Mouse (Mus musculus) heart, postnatal 0 days (tissue): ENCODE measurements around the gene Igdcc4. TPM values are rescaled to one million over a fixed set of nuclear protein-coding genes. Genes with fewer than 3 reads are reported as not detected.

ENCODE experiments used
- ATAC-seq: fragments of 200-750 bp; cut with Nextera tagmentation; 2 replicates; pipeline ENCODE4 v1.8.0; 2017; ENCODE audit warnings: low read depth, moderate number of reproducible peaks, moderate library complexity; ENCODE audit not compliant: insufficient read depth
- DNase-seq: peaks from one replicate; pipeline ENCODE4 v3.0.0-alpha.2; 2016; ENCODE audit warnings: low spot score
- H3K27ac ChIP-seq: fragments of 300-500 bp; sonication (generic); 2 replicates; pipeline ENCODE4 v1.5.1; 2014; ENCODE audit warnings: low read depth, mild to moderate bottlenecking
- H3K27me3 ChIP-seq: fragments of 300-500 bp; sonication (generic); 2 replicates; pipeline ENCODE4 v1.6.1; 2014; ENCODE audit warnings: low read length, mixed read lengths; ENCODE audit not compliant: control insufficient read depth, insufficient read depth
- H3K36me3 ChIP-seq: fragments of 300-500 bp; sonication (generic); replicated peaks from 2 replicates; pipeline ENCODE4 v1.6.1; 2014; ENCODE audit warnings: low read length, mixed read lengths; ENCODE audit not compliant: control insufficient read depth, insufficient read depth
- H3K4me1 ChIP-seq: fragments of 300-500 bp; sonication (generic); 2 replicates; pipeline ENCODE4 v1.6.1; 2014; ENCODE audit warnings: antibody characterized with exemption; ENCODE audit not compliant: control insufficient read depth, insufficient read depth
- H3K4me2 ChIP-seq: fragments of 300-500 bp; sonication (generic); 2 replicates; pipeline ENCODE4 v1.6.1; 2014; ENCODE audit warnings: low read depth, mild to moderate bottlenecking, low read length, moderate library complexity
- H3K4me3 ChIP-seq: fragments of 300-500 bp; sonication (generic); 2 replicates; pipeline ENCODE4 v1.5.1; 2014; ENCODE audit warnings: low read depth, low read length
- H3K9ac ChIP-seq: fragments of 300-500 bp; sonication (generic); replicated peaks from 2 replicates; pipeline ENCODE4 v1.6.1; 2014; ENCODE audit warnings: low read depth, low read length, mixed read lengths
- H3K9me3 ChIP-seq: fragments of 300-500 bp; sonication (generic); replicated peaks from 2 replicates; pipeline ENCODE4 v1.6.1; 2016; ENCODE audit warnings: low read length; ENCODE audit not compliant: control insufficient read depth
- CTCF ChIP-seq: IDR thresholded peaks from 2 replicates; pipeline ENCODE4 v1.5.1; 2016; ENCODE audit warnings: antibody characterized with exemption, control low read depth, low read depth
- EP300 ChIP-seq: IDR thresholded peaks from 2 replicates; pipeline ENCODE4 v1.6.1; 2016; ENCODE audit warnings: antibody characterized with exemption, low read depth
- WGBS: fragments of 180-500 bp; shearing (Covaris S2); extraction: QIAGEN DNeasy Blood & Tissue Kit; methylation state at CpG from one replicate; pipeline ENCODE4 v1.1.7; 2014; 5-methylcytosine and 5-hydroxymethylcytosine counted together
- polyA plus RNA-seq: library from polyadenylated mRNA; unstranded; fragments of >200 nt; fragmentation: Nextera tagmentation; extraction: Ambion mirVana; gene quantifications from 2 replicates; pipeline ENCODE4 v1.2.1, GENCODE M21; 2015
- total RNA-seq: library from RNA; depleted of rRNA; stranded (reverse); fragments of >200 nt; gene quantifications from 2 replicates; pipeline ENCODE4 v1.2.3, GENCODE M21; 2014; ENCODE audit warnings: low replicate concordance

Gene Igdcc4
- total and polyA plus RNA-seq, 2 experiments from 2014 or later: 3.2 to 13.9 TPM

- DNase-seq: no peak
- Histone ChIP-seq H3K4me1 (no peaks in the 10 kb centered on the region), H3K4me2 (no peak overlapping the region), H3K27me3 (peaks cover 13% of the 10 kb centered on the region), H3K27ac (no peak overlapping the region), H3K9me3 (no peaks in the 10 kb centered on the region), H3K4me3 (no peak overlapping the region), H3K9ac (no peak overlapping the region), H3K36me3 (no peaks in the 10 kb centered on the region)
- TF ChIP-seq EP300 (no peak), CTCF (no peak)
- no peak for ATAC-seq
- WGBS: 66% methylated on average over 7 of the region's 7 CpGs
These were observed 47.2 kb downstream of the Igdcc4 start for GRCm38 (mm10) chr9:65148507-65148906.

GRCm38 (mm10) chr9:65152711-65153330, 51.5 kb downstream of the Igdcc4 start:
- H3K27me3 ChIP-seq: 0 out of 2 replicates have a peak, but pooled peaks cover 4% of the 10 kb centered on the region
- H3K4me2 ChIP-seq: no peak overlapping the region
- TF ChIP-seq EP300: no peak
- TF ChIP-seq CTCF: no peak
- no peak for DNase-seq
- H3K27ac ChIP-seq: no peak overlapping the region
- WGBS: 71% methylated on average over 6 of the region's 6 CpGs
- no peak overlapping the region for H3K9ac ChIP-seq
- ATAC-seq: no peak
- H3K4me3 ChIP-seq: no peak overlapping the region
- H3K36me3 ChIP-seq: no peaks in the 10 kb centered on the region
- peaks cover 7% of the 10 kb centered on the region; the same call in 1 of the 2 replicates for H3K4me1 ChIP-seq
- no peaks in the 10 kb centered on the region for H3K9me3 ChIP-seq

GRCm38 (mm10) chr9:65153331-65153711, 52.0 kb downstream of the Igdcc4 start:
- Histone ChIP-seq H3K9ac (no peak overlapping the region), H3K9me3 (no peaks in the 10 kb centered on the region), H3K4me2 (no peak overlapping the region), H3K4me3 (no peak overlapping the region), H3K36me3 (no peaks in the 10 kb centered on the region), H3K27ac (no peak overlapping the region), H3K4me1 (peaks cover 7% of the 10 kb centered on the region; the same call in 1 of the 2 replicates), H3K27me3 (peaks cover 4% of the 10 kb centered on the region; the same call in 1 of the 2 replicates)
- no peak for TF ChIP-seq EP300
- TF ChIP-seq CTCF: no peak
- WGBS: 22% methylated on average over 5 of the region's 5 CpGs
- no peak for DNase-seq
- ATAC-seq: no peak

- no peaks in the 10 kb centered on the region for H3K9me3 ChIP-seq
- no peak overlapping the region for H3K4me2 ChIP-seq
- no peak for DNase-seq
- H3K4me1 ChIP-seq: peaks cover 7% of the 10 kb centered on the region; the same call in 1 of the 2 replicates
- H3K4me3 ChIP-seq: no peak overlapping the region
- peaks cover 13% of the 10 kb centered on the region for H3K27me3 ChIP-seq
- whole genome bisulfite sequencing: 76% methylated on average over 9 of the region's 9 CpGs
- no peak overlapping the region for H3K27ac ChIP-seq
- ATAC-seq: no peak
- TF ChIP-seq EP300 (no peak), CTCF (no peak)
- H3K36me3 ChIP-seq: no peaks in the 10 kb centered on the region
- H3K9ac ChIP-seq: no peak overlapping the region
These were observed 53.6 kb downstream of the Igdcc4 start for GRCm38 (mm10) chr9:65154692-65155455.

GRCm38 (mm10) chr9:65156604-65157003, 55.3 kb downstream of the Igdcc4 start:
- Histone ChIP-seq H3K36me3 (no peaks in the 10 kb centered on the region), H3K9me3 (no peaks in the 10 kb centered on the region), H3K4me3 (no peak overlapping the region), H3K27ac (no peak overlapping the region), H3K9ac (no peak overlapping the region), H3K4me2 (no peak overlapping the region), H3K27me3 (peaks cover 29% of the 10 kb centered on the region), H3K4me1 (peaks cover 7% of the 10 kb centered on the region; the same call in 1 of the 2 replicates)
- ATAC-seq: no peak
- no peak for TF ChIP-seq EP300
- no peak for TF ChIP-seq CTCF
- 9% methylated on average over 8 of the region's 8 CpGs for WGBS
- no peak for DNase-seq
